Mouse (Mus musculus): ENCODE data around the gene Piwil4.

Piwil4 gene

GRCm38 (mm10) chr9:14668382-14668781 lies 72.2 kb downstream of the Piwil4 start:
- CTCF ChIA-PET, result no interaction called here

- CTCF ChIA-PET, result no interaction called here
Observed at GRCm38 (mm10) chr9:14666071-14666470, 74.5 kb downstream of the Piwil4 start.

GRCm38 (mm10) chr9:14663591-14663990 lies 76.9 kb downstream of the Piwil4 start:
- CTCF ChIA-PET, result no interaction called here

GRCm38 (mm10) chr9:14662876-14663275 lies 77.7 kb downstream of the Piwil4 start:
- CTCF ChIA-PET, result no interaction called here

GRCm38 (mm10) chr9:14662138-14662537 lies 78.4 kb downstream of the Piwil4 start:
- CTCF ChIA-PET, result no interaction called here

- CTCF ChIA-PET, result no interaction called here
Observed at GRCm38 (mm10) chr9:14657926-14658325, 82.6 kb downstream of the Piwil4 start.

- CTCF ChIA-PET, result no interaction called here
Observed at GRCm38 (mm10) chr9:14654010-14654409, 86.5 kb downstream of the Piwil4 start.

GRCm38 (mm10) chr9:14652761-14653160 lies 87.8 kb downstream of the Piwil4 start:
- CTCF ChIA-PET, result no interaction called here

- CTCF ChIA-PET, result no interaction called here
Observed at GRCm38 (mm10) chr9:14647849-14648248, 92.7 kb downstream of the Piwil4 start.

- CTCF ChIA-PET, result no interaction called here
Observed at GRCm38 (mm10) chr9:14646641-14647040, 93.9 kb downstream of the Piwil4 start.
